Comparison of ENCODE assay signal across 10 mouse cellular contexts in genomic region chr15:89547321-89547720, GRCm38 (mm10). TPM values are rescaled to one million over a fixed set of nuclear protein-coding genes. Genes with fewer than 3 reads are reported as not detected.
DNase-seq lines count a peak whose midpoint lies in the region; ATAC-seq and TF ChIP-seq lines count a peak whose summit lies in the region.
"Had no signal": no experiment of that assay in that cellular context is flagged by ENCODE, and none has a peak within 500 bp of the region (broad histone marks: within the 10 kb centered on the region; RNA-seq: fewer than 3 reads in every experiment).

No protein-coding gene starts in this region.

- no peak for TF ChIP-seq EP300 in lung, postnatal 0 days (IDR thresholded peaks at IDR 0.05)

- 80% methylated on average over 3 of the region's 8 CpGs for WGBS in lung, postnatal 0 days
- WGBS in intestine, embryonic 14.5 days, result 58% methylated on average over 8 of the region's 8 CpGs
- WGBS in stomach, embryonic 15.5 days, result 67% methylated on average over 8 of the region's 8 CpGs

- ATAC-seq in lung, postnatal 0 days, result no peak
- ATAC-seq in intestine, embryonic 14.5 days (replicated peaks; ENCODE audit: low FRiP score, low TSS enrichment, low read depth), result no peak
- ATAC-seq in stomach, embryonic 15.5 days (ENCODE audit: insufficient read depth, low FRiP score, low read depth), result 0 out of 2 replicates have a peak, but pooled peaks have one; percentile 2
- no peak for ATAC-seq in erythroblast, adult 5-6 weeks (replicated peaks; ENCODE audit: low FRiP score, poor library complexity, severe bottlenecking)

- no peaks in the 10 kb centered on the region for H3K27me3 ChIP-seq in lung, postnatal 0 days (replicated peaks; ENCODE audit: insufficient read depth, low read length)
- H3K27me3 ChIP-seq in intestine, embryonic 14.5 days (replicated peaks; ENCODE audit: control insufficient read depth, insufficient read depth, low read length), result peaks cover 20% of the 10 kb centered on the region
- peaks cover 16% of the 10 kb centered on the region for H3K27me3 ChIP-seq in stomach, embryonic 15.5 days (replicated peaks)

- no peaks in the 10 kb centered on the region for H3K9me3 ChIP-seq in lung, postnatal 0 days (ENCODE audit: low read length)
- H3K9me3 ChIP-seq in intestine, embryonic 14.5 days (ENCODE audit: control insufficient read depth, low read length), result no peaks in the 10 kb centered on the region
- no peaks in the 10 kb centered on the region for H3K9me3 ChIP-seq in stomach, embryonic 15.5 days

- no peak for TF ChIP-seq CTCF in lung, postnatal 0 days (IDR thresholded peaks at IDR 0.05)

- H3K27ac ChIP-seq in lung, postnatal 0 days (ENCODE audit: low read length), result no peak overlapping the region
- no peak overlapping the region for H3K27ac ChIP-seq in intestine, embryonic 14.5 days (ENCODE audit: low read depth)
- no peak overlapping the region for H3K27ac ChIP-seq in stomach, embryonic 15.5 days
- H3K27ac ChIP-seq: left cerebral cortex, adult 2 months had no signal

- H3K9ac ChIP-seq in lung, postnatal 0 days (replicated peaks; ENCODE audit: low read depth), result no peak overlapping the region
- no peak overlapping the region for H3K9ac ChIP-seq in intestine, embryonic 14.5 days (ENCODE audit: low read length)
- H3K9ac ChIP-seq in stomach, embryonic 15.5 days, result no peak overlapping the region

- H3K36me3 ChIP-seq in lung, postnatal 0 days (ENCODE audit: insufficient read depth, low read length), result 0 out of 2 replicates have a peak, but pooled peaks cover 3% of the 10 kb centered on the region
- H3K36me3 ChIP-seq in intestine, embryonic 14.5 days (ENCODE audit: control insufficient read depth, insufficient read depth, low read length), result peaks cover 13% of the 10 kb centered on the region
- 0 out of 2 replicates have a peak, but pooled peaks cover 9% of the 10 kb centered on the region for H3K36me3 ChIP-seq in stomach, embryonic 15.5 days

- no peaks in the 10 kb centered on the region for H3K4me1 ChIP-seq in lung, postnatal 0 days (ENCODE audit: insufficient read depth, low read depth, low read length)
- H3K4me1 ChIP-seq in intestine, embryonic 14.5 days (replicated peaks; ENCODE audit: control insufficient read depth, insufficient read depth, low read length), result no peaks in the 10 kb centered on the region
- H3K4me1 ChIP-seq in stomach, embryonic 15.5 days, result 0 out of 2 replicates have a peak, but pooled peaks cover 5% of the 10 kb centered on the region

- peak overlapping the region; percentile 47 for H3K4me2 ChIP-seq in lung, postnatal 0 days (replicated peaks; ENCODE audit: low read depth, low read length)
- H3K4me2 ChIP-seq in intestine, embryonic 14.5 days (ENCODE audit: low read length), result peak overlapping the region; percentile 47
- H3K4me2 ChIP-seq in stomach, embryonic 15.5 days, result peak overlapping the region; percentile 53

- peak; percentile 63 for DNase-seq in cerebellum, adult 9-11 months
- DNase-seq in cerebellum, postnatal 14 days, result no peak
- DNase-seq in lung, postnatal 0 days (ENCODE audit: low spot score), result no peak
- DNase-seq in lung, postnatal 14 days, result no peak
- DNase-seq in intestine, embryonic 14.5 days (ENCODE audit: low spot score), result no peak
- DNase-seq in testis, postnatal 14 days (ENCODE audit: low spot score), result no peak

- no peak overlapping the region for H3K4me3 ChIP-seq in lung, postnatal 0 days (ENCODE audit: low read depth, low read length)
- peak overlapping the region; percentile 21; the same call in 1 of the 2 replicates for H3K4me3 ChIP-seq in intestine, embryonic 14.5 days (ENCODE audit: low read depth, low read length)
- H3K4me3 ChIP-seq in stomach, embryonic 15.5 days (replicated peaks), result peak overlapping the region; percentile 28

RNA-seq across cellular contexts. Expression of gene Acr, which starts 20.8 kb away (rescaled TPM):
- polyA plus RNA-seq in lung, postnatal 0 days (2015; fragmentation: Nextera tagmentation; extraction: Ambion mirVana), result 0.08 TPM in 1 of 2 replicates, not detected in the other
- 0.43 TPM in 1 of 2 replicates, not detected in the other for polyA plus RNA-seq in intestine, embryonic 14.5 days (2014; fragmentation: Nextera tagmentation; extraction: Ambion mirVana)
- 0.14 and 0.23 TPM in 2 replicates for polyA plus RNA-seq in stomach, embryonic 15.5 days (2015; fragmentation: Nextera tagmentation; extraction: Ambion mirVana)
- not detected in 2 replicates for total RNA-seq in erythroblast, adult 5-6 weeks (2015; ENCODE audit: low replicate concordance)
- total RNA-seq in erythroblast, adult 5-6 weeks (2017; ENCODE audit: low replicate concordance), result not detected in 2 replicates
- polyA plus RNA-seq: C2C12 had no signal

RNA-seq across cellular contexts. Expression of gene Rabl2, which starts 44.4 kb away (rescaled TPM):
- 23.1 and 24.2 TPM in 2 replicates for polyA plus RNA-seq in lung, postnatal 0 days (2015; fragmentation: Nextera tagmentation; extraction: Ambion mirVana)
- 41.3 and 44.9 TPM in 2 replicates for polyA plus RNA-seq in intestine, embryonic 14.5 days (2014; fragmentation: Nextera tagmentation; extraction: Ambion mirVana)
- polyA plus RNA-seq in stomach, embryonic 15.5 days (2015; fragmentation: Nextera tagmentation; extraction: Ambion mirVana), result 34.6 and 37.6 TPM in 2 replicates
- total RNA-seq in erythroblast, adult 5-6 weeks (2015; ENCODE audit: low replicate concordance), result 0.84 and 5.0 TPM in 2 replicates
- total RNA-seq in erythroblast, adult 5-6 weeks (2017; ENCODE audit: low replicate concordance), result 4.5 and 5.6 TPM in 2 replicates

RNA-seq across cellular contexts. Expression of gene Shank3, which starts 47.9 kb away (rescaled TPM):
- polyA plus RNA-seq in lung, postnatal 0 days (2015; fragmentation: Nextera tagmentation; extraction: Ambion mirVana), result 1.8 and 2.2 TPM in 2 replicates
- 1.9 and 2.1 TPM in 2 replicates for polyA plus RNA-seq in intestine, embryonic 14.5 days (2014; fragmentation: Nextera tagmentation; extraction: Ambion mirVana)
- 1.7 and 1.9 TPM in 2 replicates for polyA plus RNA-seq in stomach, embryonic 15.5 days (2015; fragmentation: Nextera tagmentation; extraction: Ambion mirVana)
- total RNA-seq in erythroblast, adult 5-6 weeks (2015; ENCODE audit: low replicate concordance), result 0.63 and 0.77 TPM in 2 replicates
- total RNA-seq in erythroblast, adult 5-6 weeks (2017; ENCODE audit: low replicate concordance), result 0.98 and 1.0 TPM in 2 replicates
